Mouse (Mus musculus) urinary bladder, postnatal 25 days (tissue): Measurements from ENCODE around the gene Spag5.

Source experiments
- DNase-seq: peaks from one replicate; pipeline ENCODE4 v3.0.0; 2022; ENCODE audit warnings: low spot score

Gene Spag5

GRCm38 (mm10) chr11:78324000-78324785, 22.9 kb downstream of the Spag5 start:
- no peak for DNase-seq

- no peak for DNase-seq
Observed at GRCm38 (mm10) chr11:78324965-78325364, 23.6 kb downstream of the Spag5 start.

- DNase-seq = no peak
Observed at GRCm38 (mm10) chr11:78327215-78327614, 25.9 kb downstream of the Spag5 start.

GRCm38 (mm10) chr11:78327634-78328511, 26.5 kb downstream of the Spag5 start, which contains the start of gene Pigs:
Gene Pigs (plus strand): TSS chr11:78328415.
- peak; percentile 94 for DNase-seq

- DNase-seq = no peak
Observed at GRCm38 (mm10) chr11:78328512-78329056, 27.3 kb downstream of the Spag5 start.

- no peak for DNase-seq
Observed at GRCm38 (mm10) chr11:78332676-78333075, 31.3 kb downstream of the Spag5 start.

GRCm38 (mm10) chr11:78333992-78334391, 32.7 kb downstream of the Spag5 start:
- DNase-seq = no peak

GRCm38 (mm10) chr11:78337040-78337439, 35.7 kb downstream of the Spag5 start:
- DNase-seq = no peak

- no peak for DNase-seq
Observed at GRCm38 (mm10) chr11:78341702-78342101, 40.4 kb downstream of the Spag5 start.

- DNase-seq = peak; percentile 78
Observed at GRCm38 (mm10) chr11:78343381-78344327, 42.3 kb downstream of the Spag5 start, which contains the start of gene Unc119. Gene Unc119 (plus strand): TSS chr11:78343482.

- DNase-seq = no peak
Observed at GRCm38 (mm10) chr11:78344328-78344889, 43.1 kb downstream of the Spag5 start.

- DNase-seq = no peak
Observed at GRCm38 (mm10) chr11:78344890-78345715, 43.8 kb downstream of the Spag5 start.

- DNase-seq = no peak
Observed at GRCm38 (mm10) chr11:78345801-78346200, 44.5 kb downstream of the Spag5 start.

GRCm38 (mm10) chr11:78346326-78347069, 45.2 kb downstream of the Spag5 start:
- no peak for DNase-seq

- peak; percentile 69 for DNase-seq
Observed at GRCm38 (mm10) chr11:78347070-78347754, 45.9 kb downstream of the Spag5 start.

GRCm38 (mm10) chr11:78347908-78348307, 46.6 kb downstream of the Spag5 start:
- no peak for DNase-seq

GRCm38 (mm10) chr11:78348474-78348873, 47.1 kb downstream of the Spag5 start:
- no peak for DNase-seq

GRCm38 (mm10) chr11:78349441-78350358, 48.4 kb downstream of the Spag5 start:
- DNase-seq = no peak
